Mouse (Mus musculus) thymus, postnatal 0 days (tissue): ENCODE results near the gene Gfod1. TPM values are rescaled to one million over a fixed set of nuclear protein-coding genes. Genes with fewer than 3 reads are reported as not detected.

ENCODE experiments used
- DNase-seq: peaks from one replicate; pipeline ENCODE4 v3.0.0-alpha.2; 2015; ENCODE audit warnings: low spot score
- polyA plus RNA-seq: library from polyadenylated mRNA; unstranded; fragments of >200 nt; fragmentation: Nextera tagmentation; extraction: Ambion mirVana; gene quantifications from 2 replicates; pipeline ENCODE4 v1.2.1, GENCODE M21; 2015

Gfod1 gene
- polyA plus RNA-seq, 1 experiment from 2014 or later: 1.8 TPM

GRCm38 (mm10) chr13:43231965-43232860 is 71.8 kb downstream of the Gfod1 start:
- DNase-seq: no peak

- no peak for DNase-seq
Measured at GRCm38 (mm10) chr13:43230842-43231241, 73.1 kb downstream of the Gfod1 start.

GRCm38 (mm10) chr13:43230238-43230637 is 73.7 kb downstream of the Gfod1 start:
- DNase-seq: no peak

GRCm38 (mm10) chr13:43229767-43230166 is 74.2 kb downstream of the Gfod1 start:
- DNase-seq: no peak

- no peak for DNase-seq
Measured at GRCm38 (mm10) chr13:43228141-43228540, 75.8 kb downstream of the Gfod1 start.

- DNase-seq: no peak
Measured at GRCm38 (mm10) chr13:43226041-43226440, 77.9 kb downstream of the Gfod1 start.

GRCm38 (mm10) chr13:43225161-43225560 is 78.8 kb downstream of the Gfod1 start:
- DNase-seq: no peak

- DNase-seq: no peak
Measured at GRCm38 (mm10) chr13:43222084-43222483, 81.9 kb downstream of the Gfod1 start.

- no peak for DNase-seq
Measured at GRCm38 (mm10) chr13:43221290-43221689, 82.7 kb downstream of the Gfod1 start.

- DNase-seq: no peak
Measured at GRCm38 (mm10) chr13:43220635-43221034, 83.3 kb downstream of the Gfod1 start.

- DNase-seq: no peak
Measured at GRCm38 (mm10) chr13:43218764-43219163, 85.2 kb downstream of the Gfod1 start.

GRCm38 (mm10) chr13:43218284-43218683 is 85.7 kb downstream of the Gfod1 start:
- no peak for DNase-seq

- no peak for DNase-seq
Measured at GRCm38 (mm10) chr13:43217686-43218085, 86.3 kb downstream of the Gfod1 start.

- peak; percentile 50 for DNase-seq
Measured at GRCm38 (mm10) chr13:43217059-43217458, 86.9 kb downstream of the Gfod1 start.

- peak; percentile 35 for DNase-seq
Measured at GRCm38 (mm10) chr13:43215994-43216706, 87.8 kb downstream of the Gfod1 start.

- DNase-seq: peak; percentile 44
Measured at GRCm38 (mm10) chr13:43215144-43215993, 88.6 kb downstream of the Gfod1 start.

- no peak for DNase-seq
Measured at GRCm38 (mm10) chr13:43212338-43212737, 91.6 kb downstream of the Gfod1 start.

- DNase-seq: no peak
Measured at GRCm38 (mm10) chr13:43210956-43211355, 93.0 kb downstream of the Gfod1 start.

- DNase-seq: no peak
Measured at GRCm38 (mm10) chr13:43209560-43209959, 94.4 kb downstream of the Gfod1 start.

GRCm38 (mm10) chr13:43208914-43209439 is 95.0 kb downstream of the Gfod1 start:
- peak; percentile 49 for DNase-seq

GRCm38 (mm10) chr13:43206118-43206683 is 97.8 kb downstream of the Gfod1 start:
- DNase-seq: no peak
